Mouse (Mus musculus): ENCODE measurements around the gene Gm29644.
"Not testable (repeated sequence)": the region's sequence is repeated elsewhere in the genome, so short reads cannot be mapped to it uniquely, and the experiment has no call there.

Gene Gm29644

GRCm38 (mm10) chrY:70303187-70303586 lies at the start of gene Gm29644, which contains the start of gene Gm29423:
TSS of gene Gm29644 (minus strand) at chrY:70303343.
TSS of gene Gm29423 (minus strand) at chrY:70303287.
- not testable (repeated sequence) for DNase-seq (ENCODE audit: low spot score)

- not testable (repeated sequence) for DNase-seq (ENCODE audit: low spot score)
Observed at GRCm38 (mm10) chrY:70273542-70273941, 29.6 kb downstream of the Gm29644 start, which contains the start of gene Gm21118. TSS of gene Gm21118 (minus strand) at chrY:70273642.
